Mouse (Mus musculus): ENCODE results near the gene B3gnt6.

B3gnt6 gene

GRCm38 (mm10) chr7:98176322-98177070 lies 22.8 kb downstream of the B3gnt6 start:
- no peak for DNase-seq

GRCm38 (mm10) chr7:98174883-98175755 lies 24.2 kb downstream of the B3gnt6 start:
- DNase-seq: no peak

GRCm38 (mm10) chr7:98173408-98173807 lies 25.9 kb downstream of the B3gnt6 start:
- DNase-seq: no peak

- DNase-seq: no peak
Measured at GRCm38 (mm10) chr7:98172661-98173060, 26.6 kb downstream of the B3gnt6 start.

- no peak for DNase-seq
Measured at GRCm38 (mm10) chr7:98171141-98172073, 27.9 kb downstream of the B3gnt6 start.

GRCm38 (mm10) chr7:98164999-98165528 lies 34.2 kb downstream of the B3gnt6 start:
- no peak for DNase-seq

GRCm38 (mm10) chr7:98164382-98164998 lies 34.8 kb downstream of the B3gnt6 start:
- no peak for DNase-seq

GRCm38 (mm10) chr7:98163700-98164099 lies 35.6 kb downstream of the B3gnt6 start:
- peak; percentile 2 for DNase-seq

GRCm38 (mm10) chr7:98162239-98162638 lies 37.0 kb downstream of the B3gnt6 start:
- peak; percentile 2 for DNase-seq

GRCm38 (mm10) chr7:98160041-98160740 lies 39.1 kb downstream of the B3gnt6 start:
- DNase-seq: no peak

GRCm38 (mm10) chr7:98158481-98158880 lies 40.8 kb downstream of the B3gnt6 start:
- no peak for DNase-seq

GRCm38 (mm10) chr7:98157636-98158332 lies 41.5 kb downstream of the B3gnt6 start:
- DNase-seq: no peak

- DNase-seq: no peak
Measured at GRCm38 (mm10) chr7:98156280-98156665, 43.0 kb downstream of the B3gnt6 start.

- peak; percentile 81 for DNase-seq
Measured at GRCm38 (mm10) chr7:98155546-98156279, 43.6 kb downstream of the B3gnt6 start.

- DNase-seq: no peak
Measured at GRCm38 (mm10) chr7:98153892-98154291, 45.4 kb downstream of the B3gnt6 start.

GRCm38 (mm10) chr7:98153345-98153744 lies 45.9 kb downstream of the B3gnt6 start:
- DNase-seq: no peak

- no peak for DNase-seq
Measured at GRCm38 (mm10) chr7:98152400-98152799, 46.9 kb downstream of the B3gnt6 start.

GRCm38 (mm10) chr7:98150525-98150924 lies 48.8 kb downstream of the B3gnt6 start:
- no peak for DNase-seq

- DNase-seq: no peak
Measured at GRCm38 (mm10) chr7:98149802-98150201, 49.5 kb downstream of the B3gnt6 start.

All from right cerebral cortex, postnatal 14 days (tissue).